Mouse (Mus musculus) midbrain, embryonic 14.5 days (tissue): ENCODE measurements around the gene Spats2. TPM values are rescaled to one million over a fixed set of nuclear protein-coding genes. Genes with fewer than 3 reads are reported as not detected.
"Not testable (repeated sequence)": the region's sequence is repeated elsewhere in the genome, so short reads cannot be mapped to it uniquely, and the experiment has no call there.

Experiments used
- ATAC-seq: fragments of 200-750 bp; cut with Nextera tagmentation; 2 replicates; pipeline ENCODE4 v1.8.0; 2017; ENCODE audit warnings: moderate number of reproducible peaks, moderate library complexity; ENCODE audit not compliant: low FRiP score, low TSS enrichment
- DNase-seq: peaks from one replicate; pipeline ENCODE4 v3.0.0-alpha.2; 2015
- H3K27ac ChIP-seq: fragments of 300-500 bp; sonication (generic); replicated peaks from 2 replicates; pipeline ENCODE4 v1.5.1; 2014; ENCODE audit warnings: mild to moderate bottlenecking, low read depth, low read length, moderate library complexity
- H3K27me3 ChIP-seq: fragments of 300-500 bp; sonication (generic); 2 replicates; pipeline ENCODE4 v1.6.1; 2014; ENCODE audit warnings: low read length, control low read depth, mixed read lengths; ENCODE audit not compliant: control insufficient read depth, insufficient read depth
- H3K36me3 ChIP-seq: fragments of 300-500 bp; sonication (generic); 2 replicates; pipeline ENCODE4 v1.6.1; 2014; ENCODE audit warnings: low read length, control low read depth; ENCODE audit not compliant: control insufficient read depth, insufficient read depth
- H3K4me1 ChIP-seq: fragments of 300-500 bp; sonication (generic); 2 replicates; pipeline ENCODE4 v1.6.1; 2014; ENCODE audit warnings: mild to moderate bottlenecking, antibody characterized with exemption, low read length, control low read depth; ENCODE audit not compliant: control insufficient read depth, insufficient read depth
- H3K4me2 ChIP-seq: fragments of 300-500 bp; sonication (generic); 2 replicates; pipeline ENCODE4 v1.6.1; 2014; ENCODE audit warnings: mild to moderate bottlenecking, low read length, moderate library complexity
- H3K4me3 ChIP-seq: fragments of 300-500 bp; sonication (generic); replicated peaks from 2 replicates; pipeline ENCODE4 v1.5.1; 2014; ENCODE audit warnings: low read depth, low read length
- H3K9ac ChIP-seq: fragments of 300-500 bp; sonication (generic); replicated peaks from 2 replicates; pipeline ENCODE4 v1.6.1; 2014; ENCODE audit warnings: mild to moderate bottlenecking, low read length, moderate library complexity
- H3K9me3 ChIP-seq: fragments of 300-500 bp; sonication (generic); 2 replicates; pipeline ENCODE4 v1.6.1; 2016; ENCODE audit warnings: low read length, control low read depth, mixed read lengths; ENCODE audit not compliant: control insufficient read depth
- WGBS: fragments of 180-500 bp; shearing (Covaris S2); extraction: QIAGEN DNeasy Blood & Tissue Kit; methylation state at CpG from one replicate; pipeline ENCODE4 v1.1.7; 2014; 5-methylcytosine and 5-hydroxymethylcytosine counted together
- polyA plus RNA-seq: library from polyadenylated mRNA; unstranded; fragments of >200 nt; fragmentation: Nextera tagmentation; extraction: Ambion mirVana; gene quantifications from 2 replicates; pipeline ENCODE4 v1.2.1, GENCODE M21; 2014

Gene Spats2
- 36.2 and 41.6 TPM in 2 replicates for polyA plus RNA-seq

GRCm38 (mm10) chr15:99125711-99126080, at the start of gene Spats2:
TSS of gene Spats2 (plus strand) at chr15:99125916.
- Histone ChIP-seq H3K4me2 (peak within 1 kb of the TSS; percentile 66), H3K36me3 (no peaks in the 10 kb centered on the region), H3K27ac (peak within 1 kb of the TSS; percentile 95), H3K4me1 (peaks cover 13% of the 10 kb centered on the region), H3K9me3 (no peaks in the 10 kb centered on the region), H3K9ac (peak within 1 kb of the TSS; percentile 86), H3K27me3 (no peaks in the 10 kb centered on the region), H3K4me3 (peak within 1 kb of the TSS; percentile 67)
- ATAC-seq: no peak; the same call in 1 of the 2 replicates
- WGBS: 1% methylated on average over 12 of the region's 12 CpGs
- DNase-seq: no peak

GRCm38 (mm10) chr15:99076011-99076410, 49.7 kb upstream of the Spats2 start:
- H3K9me3 ChIP-seq, ATAC-seq, H3K27me3 ChIP-seq, H3K9ac ChIP-seq, H3K27ac ChIP-seq, H3K36me3 ChIP-seq: not testable (repeated sequence)
- whole genome bisulfite sequencing: 99% methylated on average over 3 of the region's 3 CpGs
- H3K4me2 ChIP-seq: peak overlapping the region; percentile 75
- DNase-seq: peak; percentile 71
- peaks cover 13% of the 10 kb centered on the region for H3K4me1 ChIP-seq
- H3K4me3 ChIP-seq: 0 out of 2 replicates have a peak overlapping the region, but pooled peaks have one; percentile 45

GRCm38 (mm10) chr15:99078181-99078910, 47.4 kb upstream of the Spats2 start:
- Histone ChIP-seq H3K4me1 (peaks cover 13% of the 10 kb centered on the region), H3K4me3 (no peak overlapping the region), H3K27me3 (no peaks in the 10 kb centered on the region), H3K36me3 (no peaks in the 10 kb centered on the region), H3K27ac (no peak overlapping the region), H3K4me2 (no peak overlapping the region), H3K9ac (no peak overlapping the region), H3K9me3 (no peaks in the 10 kb centered on the region)
- no peak for ATAC-seq
- 87% methylated on average over 15 of the region's 15 CpGs for WGBS
- DNase-seq: no peak

GRCm38 (mm10) chr15:99079804-99080203, 45.9 kb upstream of the Spats2 start:
- ATAC-seq (no peak), DNase-seq (no peak)
- 0 out of 2 replicates have a peak, but pooled peaks cover 5% of the 10 kb centered on the region for H3K27me3 ChIP-seq
- no peaks in the 10 kb centered on the region for H3K9me3 ChIP-seq
- no peak overlapping the region for H3K4me3 ChIP-seq
- H3K4me2 ChIP-seq: no peak overlapping the region
- H3K4me1 ChIP-seq: peaks cover 9% of the 10 kb centered on the region; the same call in 1 of the 2 replicates
- H3K36me3 ChIP-seq: no peaks in the 10 kb centered on the region
- no peak overlapping the region for H3K27ac ChIP-seq
- no peak overlapping the region for H3K9ac ChIP-seq
- whole genome bisulfite sequencing: 91% methylated on average over 3 of the region's 3 CpGs

- Histone ChIP-seq H3K9ac (no peak overlapping the region), H3K4me2 (no peak overlapping the region), H3K27ac (no peak overlapping the region), H3K9me3 (no peaks in the 10 kb centered on the region), H3K4me1 (no peaks in the 10 kb centered on the region), H3K4me3 (no peak overlapping the region), H3K27me3 (peaks cover 29% of the 10 kb centered on the region), H3K36me3 (no peaks in the 10 kb centered on the region)
- ATAC-seq: no peak
- no peak for DNase-seq
- 93% methylated on average over 12 of the region's 12 CpGs for WGBS
These were observed 43.4 kb upstream of the Spats2 start for GRCm38 (mm10) chr15:99082322-99082721.

- Histone ChIP-seq H3K4me1 (no peaks in the 10 kb centered on the region), H3K27me3 (peaks cover 34% of the 10 kb centered on the region), H3K36me3 (no peaks in the 10 kb centered on the region), H3K9ac (no peak overlapping the region), H3K9me3 (no peaks in the 10 kb centered on the region), H3K4me3 (no peak overlapping the region), H3K4me2 (no peak overlapping the region), H3K27ac (no peak overlapping the region)
- 86% methylated on average over 16 of the region's 16 CpGs for WGBS
- DNase-seq: no peak
- no peak for ATAC-seq
These were observed 42.9 kb upstream of the Spats2 start for GRCm38 (mm10) chr15:99082840-99083239.

GRCm38 (mm10) chr15:99083258-99083657, 42.5 kb upstream of the Spats2 start:
- Histone ChIP-seq H3K9ac (no peak overlapping the region), H3K27ac (no peak overlapping the region), H3K4me1 (no peaks in the 10 kb centered on the region), H3K4me3 (no peak overlapping the region), H3K9me3 (no peaks in the 10 kb centered on the region), H3K36me3 (no peaks in the 10 kb centered on the region), H3K27me3 (peaks cover 37% of the 10 kb centered on the region), H3K4me2 (no peak overlapping the region)
- WGBS: 74% methylated on average over 9 of the region's 9 CpGs
- ATAC-seq (no peak), DNase-seq (peak; percentile 77)

- no peaks in the 10 kb centered on the region for H3K36me3 ChIP-seq
- DNase-seq: no peak
- no peak for ATAC-seq
- H3K27me3 ChIP-seq: peaks cover 44% of the 10 kb centered on the region
- 0 out of 2 replicates have a peak, but pooled peaks cover 3% of the 10 kb centered on the region for H3K4me1 ChIP-seq
- 6% methylated on average over 11 of the region's 11 CpGs for WGBS
- H3K9me3 ChIP-seq: no peaks in the 10 kb centered on the region
- peak overlapping the region; percentile 8 for H3K4me2 ChIP-seq
- H3K27ac ChIP-seq: no peak overlapping the region
- no peak overlapping the region for H3K4me3 ChIP-seq
- H3K9ac ChIP-seq: 0 out of 2 replicates have a peak overlapping the region, but pooled peaks have one; percentile 34
These were observed 41.7 kb upstream of the Spats2 start for GRCm38 (mm10) chr15:99083867-99084557.
